Mouse (Mus musculus): ENCODE data around the gene Cped1. TPM values are rescaled to one million over a fixed set of nuclear protein-coding genes. Genes with fewer than 3 reads are reported as not detected.

The Cped1 gene
- polyA plus RNA-seq, 1 experiment from 2014 or later, result 3.6 TPM

GRCm38 (mm10) chr6:22200133-22200532 lies 214.4 kb downstream of the Cped1 start:
- 60% methylated on average over 3 of the region's 3 CpGs for WGBS (ENCODE audit: insufficient replicate concordance)
- Histone ChIP-seq H3K4me1 (no peaks in the 10 kb centered on the region), H3K4me2 (no peak overlapping the region), H3K9me3 (replicated peaks) (no peaks in the 10 kb centered on the region), H3K27me3 (replicated peaks) (no peaks in the 10 kb centered on the region), H3K36me3 (no peaks in the 10 kb centered on the region), H3K27ac (no peak overlapping the region), H3K4me3 (no peak overlapping the region), H3K9ac (no peak overlapping the region)
- ATAC-seq, result no peak

- WGBS (ENCODE audit: insufficient replicate concordance), result 87% methylated on average over 3 of the region's 3 CpGs
- H3K27me3 ChIP-seq (replicated peaks), result no peaks in the 10 kb centered on the region
- H3K4me2 ChIP-seq, result no peak overlapping the region
- H3K36me3 ChIP-seq, result no peaks in the 10 kb centered on the region
- no peak overlapping the region for H3K9ac ChIP-seq
- H3K9me3 ChIP-seq (replicated peaks), result no peaks in the 10 kb centered on the region
- no peak overlapping the region for H3K27ac ChIP-seq
- no peaks in the 10 kb centered on the region for H3K4me1 ChIP-seq
- ATAC-seq, result no peak
- H3K4me3 ChIP-seq, result no peak overlapping the region
These were observed 216.2 kb downstream of the Cped1 start for GRCm38 (mm10) chr6:22201879-22202278.

GRCm38 (mm10) chr6:22205030-22205750 lies 219.5 kb downstream of the Cped1 start:
- WGBS (ENCODE audit: insufficient replicate concordance), result 72% methylated on average over 12 of the region's 12 CpGs
- H3K36me3 ChIP-seq, result no peaks in the 10 kb centered on the region
- no peaks in the 10 kb centered on the region for H3K9me3 ChIP-seq (replicated peaks)
- no peaks in the 10 kb centered on the region for H3K27me3 ChIP-seq (replicated peaks)
- no peak for ATAC-seq
- H3K9ac ChIP-seq, result no peak overlapping the region
- no peak overlapping the region for H3K4me3 ChIP-seq
- no peak overlapping the region for H3K27ac ChIP-seq
- H3K4me2 ChIP-seq, result no peak overlapping the region
- no peaks in the 10 kb centered on the region for H3K4me1 ChIP-seq

GRCm38 (mm10) chr6:22205751-22206121 lies 220.0 kb downstream of the Cped1 start:
- Histone ChIP-seq H3K27ac (no peak overlapping the region), H3K27me3 (replicated peaks) (no peaks in the 10 kb centered on the region), H3K4me2 (no peak overlapping the region), H3K4me1 (no peaks in the 10 kb centered on the region), H3K36me3 (no peaks in the 10 kb centered on the region), H3K9ac (no peak overlapping the region), H3K4me3 (no peak overlapping the region), H3K9me3 (replicated peaks) (no peaks in the 10 kb centered on the region)
- 65% methylated on average over 7 of the region's 7 CpGs for WGBS (ENCODE audit: insufficient replicate concordance)
- no peak for ATAC-seq

GRCm38 (mm10) chr6:22206179-22206578 lies 220.5 kb downstream of the Cped1 start:
- 76% methylated on average over 14 of the region's 14 CpGs for WGBS (ENCODE audit: insufficient replicate concordance)
- no peak for ATAC-seq

GRCm38 (mm10) chr6:22206630-22207293 lies 221.0 kb downstream of the Cped1 start:
- Histone ChIP-seq H3K4me2 (no peak overlapping the region), H3K4me3 (no peak overlapping the region), H3K9me3 (replicated peaks) (no peaks in the 10 kb centered on the region), H3K36me3 (no peaks in the 10 kb centered on the region), H3K9ac (no peak overlapping the region), H3K27me3 (replicated peaks) (no peaks in the 10 kb centered on the region), H3K27ac (no peak overlapping the region), H3K4me1 (no peaks in the 10 kb centered on the region)
- WGBS (ENCODE audit: insufficient replicate concordance), result 57% methylated on average over 6 of the region's 6 CpGs
- ATAC-seq, result no peak

More at GRCm38 (mm10) chr6:22206179-22206578, 220.5 kb downstream of the Cped1 start:
- Histone ChIP-seq H3K9me3 (replicated peaks) (no peaks in the 10 kb centered on the region), H3K4me3 (no peak overlapping the region), H3K4me1 (no peaks in the 10 kb centered on the region), H3K27ac (no peak overlapping the region), H3K9ac (no peak overlapping the region), H3K27me3 (replicated peaks) (no peaks in the 10 kb centered on the region), H3K36me3 (no peaks in the 10 kb centered on the region), H3K4me2 (no peak overlapping the region)

GRCm38 (mm10) chr6:22212158-22212557 lies 226.4 kb downstream of the Cped1 start:
- Histone ChIP-seq H3K27me3 (replicated peaks) (no peaks in the 10 kb centered on the region), H3K9ac (no peak overlapping the region), H3K27ac (no peak overlapping the region), H3K9me3 (replicated peaks) (no peaks in the 10 kb centered on the region), H3K36me3 (no peaks in the 10 kb centered on the region), H3K4me3 (no peak overlapping the region), H3K4me2 (no peak overlapping the region), H3K4me1 (no peaks in the 10 kb centered on the region)
- no peak for ATAC-seq
- WGBS (ENCODE audit: insufficient replicate concordance), result 64% methylated on average over 6 of the region's 6 CpGs

- Histone ChIP-seq H3K9ac (no peak overlapping the region), H3K4me2 (no peak overlapping the region), H3K27me3 (replicated peaks) (no peaks in the 10 kb centered on the region), H3K36me3 (no peaks in the 10 kb centered on the region), H3K4me1 (no peaks in the 10 kb centered on the region), H3K4me3 (no peak overlapping the region), H3K9me3 (replicated peaks) (no peaks in the 10 kb centered on the region), H3K27ac (no peak overlapping the region)
- 69% methylated on average over 5 of the region's 5 CpGs for WGBS (ENCODE audit: insufficient replicate concordance)
- ATAC-seq, result no peak
These were observed 227.5 kb downstream of the Cped1 start for GRCm38 (mm10) chr6:22213187-22213586.

GRCm38 (mm10) chr6:22213813-22214212 lies 228.1 kb downstream of the Cped1 start:
- Histone ChIP-seq H3K27me3 (replicated peaks) (no peaks in the 10 kb centered on the region), H3K9ac (no peak overlapping the region), H3K9me3 (replicated peaks) (no peaks in the 10 kb centered on the region), H3K27ac (no peak overlapping the region), H3K36me3 (no peaks in the 10 kb centered on the region), H3K4me1 (no peaks in the 10 kb centered on the region), H3K4me3 (no peak overlapping the region), H3K4me2 (no peak overlapping the region)
- 32% methylated on average over 3 of the region's 3 CpGs for WGBS (ENCODE audit: insufficient replicate concordance)
- ATAC-seq, result no peak

- H3K9me3 ChIP-seq (replicated peaks), result no peaks in the 10 kb centered on the region
- 38% methylated on average over 6 of the region's 6 CpGs for WGBS (ENCODE audit: insufficient replicate concordance)
These were observed 228.9 kb downstream of the Cped1 start for GRCm38 (mm10) chr6:22214665-22215064.

GRCm38 (mm10) chr6:22216276-22216973 lies 230.7 kb downstream of the Cped1 start:
- H3K4me2 ChIP-seq, result no peak overlapping the region
- H3K4me3 ChIP-seq, result no peak overlapping the region
- no peaks in the 10 kb centered on the region for H3K27me3 ChIP-seq (replicated peaks)
- no peaks in the 10 kb centered on the region for H3K4me1 ChIP-seq
- H3K36me3 ChIP-seq, result no peaks in the 10 kb centered on the region
- no peak overlapping the region for H3K27ac ChIP-seq
- WGBS (ENCODE audit: insufficient replicate concordance), result 77% methylated on average over 14 of the region's 14 CpGs
- no peak for ATAC-seq
- no peaks in the 10 kb centered on the region for H3K9me3 ChIP-seq (replicated peaks)
- no peak overlapping the region for H3K9ac ChIP-seq

More at GRCm38 (mm10) chr6:22214665-22215064, 228.9 kb downstream of the Cped1 start:
- Histone ChIP-seq H3K27me3 (replicated peaks) (no peaks in the 10 kb centered on the region), H3K4me3 (no peak overlapping the region), H3K36me3 (no peaks in the 10 kb centered on the region), H3K4me1 (no peaks in the 10 kb centered on the region), H3K27ac (no peak overlapping the region), H3K9ac (no peak overlapping the region), H3K4me2 (no peak overlapping the region)
- no peak for ATAC-seq

- no peak overlapping the region for H3K4me3 ChIP-seq
- no peaks in the 10 kb centered on the region for H3K4me1 ChIP-seq
- no peaks in the 10 kb centered on the region for H3K9me3 ChIP-seq (replicated peaks)
- H3K9ac ChIP-seq, result no peak overlapping the region
- no peaks in the 10 kb centered on the region for H3K36me3 ChIP-seq
- no peaks in the 10 kb centered on the region for H3K27me3 ChIP-seq (replicated peaks)
- no peak overlapping the region for H3K4me2 ChIP-seq
- no peak overlapping the region for H3K27ac ChIP-seq
- ATAC-seq, result no peak
- 74% methylated on average over 8 of the region's 8 CpGs for WGBS (ENCODE audit: insufficient replicate concordance)
These were observed 235.4 kb downstream of the Cped1 start for GRCm38 (mm10) chr6:22221134-22221533.
